In genomic region chr9:31028251-31028650, GRCm38 (mm10) we compare ENCODE assay signal across 20 mouse cellular contexts. TPM values are rescaled to one million over a fixed set of nuclear protein-coding genes. Genes with fewer than 3 reads are reported as not detected.
DNase-seq lines count a peak whose midpoint lies in the region; ATAC-seq and TF ChIP-seq lines count a peak whose summit lies in the region.
"Had no signal": no experiment of that assay in that cellular context is flagged by ENCODE, and none has a peak within 500 bp of the region (broad histone marks: within the 10 kb centered on the region; RNA-seq: fewer than 3 reads in every experiment).

No protein-coding gene starts in this region.

- WGBS in kidney, adult 2 months: 42% methylated on average over 4 of the region's 4 CpGs
- 77% methylated on average over 4 of the region's 4 CpGs for WGBS in kidney, embryonic 15.5 days
- 20% methylated on average over 4 of the region's 4 CpGs for whole genome bisulfite sequencing in liver, adult 2 months

- H3K9me3 ChIP-seq in kidney, embryonic 15.5 days (replicated peaks): no peaks in the 10 kb centered on the region
- no peaks in the 10 kb centered on the region for H3K9me3 ChIP-seq in ES-Bruce4 (replicated peaks; ENCODE audit: control insufficient read depth, insufficient read depth, low read length, poor library complexity, severe bottlenecking)
- H3K9me3 ChIP-seq: embryonic facial prominence, embryonic 15.5 days; forebrain, embryonic 15.5 days; heart, embryonic 10.5 days; heart, embryonic 15.5 days; hindbrain, embryonic 13.5 days had no signal

- H3K27me3 ChIP-seq in kidney, adult 2 months (replicated peaks; ENCODE audit: control insufficient read depth, insufficient read depth, low read length): no peaks in the 10 kb centered on the region
- no peaks in the 10 kb centered on the region for H3K27me3 ChIP-seq in kidney, embryonic 15.5 days
- no peaks in the 10 kb centered on the region for H3K27me3 ChIP-seq in liver, adult 2 months (ENCODE audit: control insufficient read depth, insufficient read depth, low read length)
- no peaks in the 10 kb centered on the region for H3K27me3 ChIP-seq in ES-Bruce4 (ENCODE audit: control insufficient read depth, insufficient read depth, low read length, poor library complexity, severe bottlenecking)
- H3K27me3 ChIP-seq: embryonic facial prominence, embryonic 15.5 days; forebrain, embryonic 15.5 days; heart, embryonic 15.5 days; hindbrain, embryonic 13.5 days had no signal

- TF ChIP-seq EP300 in ES-Bruce4 (IDR thresholded peaks at IDR 0.05; ENCODE audit: insufficient read depth, low read depth, low read length): no peak

- peak; percentile 61 for DNase-seq in kidney, adult 2 months
- peak; percentile 91 for DNase-seq in liver, adult 2 months (ENCODE audit: extremely low read depth, low read depth, low spot score)
- DNase-seq in liver: no peak
- DNase-seq in urinary bladder, postnatal 25 days (ENCODE audit: low spot score): no peak
- DNase-seq: adrenal gland, postnatal 10 days; cerebellum, adult 11 months; cerebellum, adult 8-10 months; cerebellum, postnatal 14 days; embryo, embryonic 11 days; gastrocnemius, postnatal 36 days; heart, adult 18-20 months; heart, postnatal 14 days had no signal

- no peak for TF ChIP-seq POLR2A in kidney, adult 2 months (IDR thresholded peaks at IDR 0.05; ENCODE audit: low read depth, low read length)
- TF ChIP-seq POLR2A in liver, adult 2 months (IDR thresholded peaks at IDR 0.05; ENCODE audit: extremely low read depth, insufficient read depth, low read length): no peak
- no peak for TF ChIP-seq POLR2A in ES-Bruce4 (IDR thresholded peaks at IDR 0.05; ENCODE audit: insufficient read depth, low read length)

- H3K79me2 ChIP-seq in liver, adult 2 months (ENCODE audit: control insufficient read depth, insufficient read depth, low read length): no peaks in the 10 kb centered on the region; the same call in 1 of the 2 replicates

- no peak overlapping the region for H3K4me3 ChIP-seq in kidney, adult 2 months (ENCODE audit: insufficient read depth, low read depth, low read length)
- no peak overlapping the region for H3K4me3 ChIP-seq in kidney, embryonic 15.5 days (replicated peaks)
- H3K4me3 ChIP-seq in liver, adult 2 months (ENCODE audit: insufficient read depth, low read depth, low read length): no peak overlapping the region
- H3K4me3 ChIP-seq in ES-Bruce4 (ENCODE audit: low read depth, low read length): no peak overlapping the region
- H3K4me3 ChIP-seq: embryonic facial prominence, embryonic 15.5 days; erythroblast, embryonic 14.5 days; forebrain, embryonic 15.5 days; heart, embryonic 10.5 days; heart, embryonic 15.5 days; hindbrain, embryonic 13.5 days had no signal

- H3K4me1 ChIP-seq in kidney, adult 2 months (ENCODE audit: control insufficient read depth, insufficient read depth, low read length): peaks cover 7% of the 10 kb centered on the region
- H3K4me1 ChIP-seq in kidney, embryonic 15.5 days: peaks cover 12% of the 10 kb centered on the region
- peaks cover 14% of the 10 kb centered on the region for H3K4me1 ChIP-seq in liver, adult 2 months (ENCODE audit: control insufficient read depth, insufficient read depth, low read length)
- H3K4me1 ChIP-seq in ES-Bruce4 (ENCODE audit: control insufficient read depth, insufficient read depth, low read length): no peaks in the 10 kb centered on the region

- no peaks in the 10 kb centered on the region for H3K36me3 ChIP-seq in kidney, adult 2 months (ENCODE audit: control insufficient read depth, insufficient read depth, low read length)
- no peaks in the 10 kb centered on the region for H3K36me3 ChIP-seq in kidney, embryonic 15.5 days
- H3K36me3 ChIP-seq in liver, adult 2 months (ENCODE audit: control insufficient read depth, insufficient read depth, low read length): no peaks in the 10 kb centered on the region
- no peaks in the 10 kb centered on the region for H3K36me3 ChIP-seq in ES-Bruce4 (ENCODE audit: control insufficient read depth, insufficient read depth, low read length, poor library complexity, severe bottlenecking)
- H3K36me3 ChIP-seq: embryonic facial prominence, embryonic 15.5 days; forebrain, embryonic 15.5 days; heart, embryonic 10.5 days; heart, embryonic 15.5 days; hindbrain, embryonic 13.5 days had no signal

- ATAC-seq in kidney, embryonic 15.5 days (replicated peaks; ENCODE audit: low FRiP score): no peak
- ATAC-seq: forebrain, embryonic 15.5 days had no signal

- peak overlapping the region; percentile 87 for H3K27ac ChIP-seq in kidney, adult 2 months (ENCODE audit: insufficient read depth, low read depth, low read length)
- H3K27ac ChIP-seq in kidney, embryonic 15.5 days: no peak overlapping the region
- H3K27ac ChIP-seq in liver, adult 2 months (replicated peaks; ENCODE audit: insufficient read depth, low read depth, low read length): peak overlapping the region; percentile 95
- H3K27ac ChIP-seq in ES-Bruce4 (ENCODE audit: insufficient read depth, low read length): peak overlapping the region; percentile 88
- H3K27ac ChIP-seq: embryonic facial prominence, embryonic 15.5 days; forebrain, embryonic 15.5 days; heart, embryonic 10.5 days; heart, embryonic 15.5 days; hindbrain, embryonic 13.5 days had no signal

- no peak overlapping the region for H3K9ac ChIP-seq in kidney, embryonic 15.5 days
- H3K9ac ChIP-seq in liver, adult 2 months (ENCODE audit: low read depth, low read length): no peak overlapping the region
- peak overlapping the region; percentile 92 for H3K9ac ChIP-seq in ES-Bruce4 (ENCODE audit: low read depth, poor library complexity, severe bottlenecking)
- H3K9ac ChIP-seq: embryonic facial prominence, embryonic 15.5 days; forebrain, embryonic 15.5 days; heart, embryonic 15.5 days; hindbrain, embryonic 13.5 days had no signal

- no peak overlapping the region for H3K4me2 ChIP-seq in kidney, embryonic 15.5 days
- H3K4me2 ChIP-seq: embryonic facial prominence, embryonic 15.5 days; forebrain, embryonic 15.5 days; heart, embryonic 15.5 days; hindbrain, embryonic 13.5 days had no signal

- TF ChIP-seq CTCF in kidney, adult 2 months (conservative IDR thresholded peaks at IDR 0.05; ENCODE audit: insufficient read depth, insufficient read length, low read depth, low read length): no peak
- no peak for TF ChIP-seq CTCF in liver, adult 2 months (IDR thresholded peaks at IDR 0.05; ENCODE audit: low read depth, low read length)
- no peak for TF ChIP-seq CTCF in ES-Bruce4 (IDR thresholded peaks at IDR 0.05; ENCODE audit: low read depth, low read length)

RNA-seq across cellular contexts. Expression of gene Zbtb44, which starts 2.2 kb away (rescaled TPM):
- polyA plus RNA-seq in kidney, adult 2 months (2012; rRNA removed): 8.3 and 9.9 TPM in 2 replicates
- polyA plus RNA-seq in kidney, embryonic 15.5 days (2015; fragmentation: Nextera tagmentation; extraction: Ambion mirVana): 7.5 and 7.6 TPM in 2 replicates
- 31.0 and 37.8 TPM in 2 replicates for total RNA-seq in liver, adult 2 months (2014; rRNA removed)
- 4.5 and 5.4 TPM in 2 replicates for polyA plus RNA-seq in liver, adult 2 months (2012; rRNA removed)
- 95.7 and 98.2 TPM in 2 replicates for polyA plus RNA-seq in ES-Bruce4 (2011; ENCODE audit: insufficient read depth, insufficient read length, low read depth, missing spikeins)

Comparison
In these comparisons a context has a peak if more than half of its experiments do, and no peak if none do; other contexts are left out.
1. DNase-seq: peak in kidney, adult 2 months (single experiment) and liver, adult 2 months (single experiment); none in liver (single experiment) and urinary bladder, postnatal 25 days (single experiment).